Comparison of ENCODE assay signal across 11 mouse cellular contexts in the genomic region with DNA sequence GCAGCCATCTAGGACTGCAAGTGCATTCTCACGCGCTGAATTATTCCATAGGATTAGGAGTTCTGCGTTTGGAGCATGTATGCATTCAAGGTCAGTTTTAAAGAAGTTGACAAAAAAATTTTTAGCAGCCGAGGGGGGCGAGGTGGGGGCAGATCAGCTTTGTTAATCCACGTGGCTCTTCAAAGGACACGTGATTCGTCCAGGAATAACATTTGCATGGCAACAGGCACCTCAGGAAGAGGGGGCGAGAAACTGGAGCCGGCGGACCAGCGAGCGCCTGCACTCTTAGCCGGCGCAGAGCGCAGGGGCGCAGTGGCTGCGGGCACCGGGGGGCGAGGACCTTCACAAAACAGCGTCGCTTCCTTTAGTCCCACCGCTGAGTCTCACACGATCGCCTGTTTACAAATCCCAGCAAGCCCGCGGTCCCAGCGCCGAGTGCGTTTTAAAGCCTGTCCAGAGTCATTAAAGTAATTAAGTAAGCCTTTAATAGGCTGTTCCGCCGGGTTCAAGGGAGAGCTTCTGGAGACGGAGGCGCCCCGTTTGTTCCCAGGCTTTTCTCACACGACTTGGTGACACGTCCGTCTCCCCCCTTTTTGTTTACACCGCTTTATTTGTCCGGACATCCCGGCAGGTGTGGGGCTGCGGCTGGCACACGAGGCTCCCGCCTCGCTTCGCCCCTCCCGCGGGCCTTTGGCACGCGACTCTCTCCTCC. TPM values are rescaled to one million over a fixed set of nuclear protein-coding genes. Genes with fewer than 3 reads are reported as not detected.
DNase-seq lines count a peak whose midpoint lies in the region; ATAC-seq lines count a peak whose summit lies in the region.
"Had no signal": no experiment of that assay in that cellular context is flagged by ENCODE, and none has a peak within 500 bp of the region (broad histone marks: within the 10 kb centered on the region; RNA-seq: fewer than 3 reads in every experiment).

A gene (minus strand): TSS at position 491 of the 712 bp plus-strand sequence.

- DNase-seq in intestine, embryonic 14.5 days (ENCODE audit: low spot score) = peak; percentile 59
- peak; percentile 53 for DNase-seq in embryonic facial prominence, embryonic 10.5 days (ENCODE audit: low spot score)
- DNase-seq in midbrain, embryonic 14.5 days = peak; percentile 56
- no peak for DNase-seq in frontal cortex, postnatal 25 days (ENCODE audit: low spot score in 2 of 2)
- no peak for DNase-seq in thymus, postnatal 10 days (ENCODE audit: low spot score in 2 of 2)
- DNase-seq in lung, postnatal 4 days = no peak

- H3K36me3 ChIP-seq in intestine, embryonic 14.5 days (ENCODE audit: control insufficient read depth, insufficient read depth, low read length) = no peaks in the 10 kb centered on the region
- no peaks in the 10 kb centered on the region for H3K36me3 ChIP-seq in intestine, embryonic 16.5 days (ENCODE audit: control insufficient read depth, insufficient read depth, low read length)
- H3K36me3 ChIP-seq in embryonic facial prominence, embryonic 10.5 days (replicated peaks) = no peaks in the 10 kb centered on the region
- no peaks in the 10 kb centered on the region for H3K36me3 ChIP-seq in heart, embryonic 16.5 days (ENCODE audit: control insufficient read depth, insufficient read depth)
- no peaks in the 10 kb centered on the region for H3K36me3 ChIP-seq in midbrain, embryonic 14.5 days (ENCODE audit: control insufficient read depth, insufficient read depth, low read length)

- H3K27ac ChIP-seq in intestine, embryonic 14.5 days (ENCODE audit: low read depth) = no peak within 1 kb of the TSS
- H3K27ac ChIP-seq in intestine, embryonic 16.5 days (ENCODE audit: low read length) = no peak within 1 kb of the TSS
- H3K27ac ChIP-seq in embryonic facial prominence, embryonic 10.5 days (replicated peaks) = no peak within 1 kb of the TSS
- H3K27ac ChIP-seq in heart, embryonic 16.5 days (ENCODE audit: low read length) = no peak within 1 kb of the TSS
- H3K27ac ChIP-seq in midbrain, embryonic 14.5 days (replicated peaks; ENCODE audit: low read depth, low read length) = no peak within 1 kb of the TSS

- no peaks in the 10 kb centered on the region for H3K9me3 ChIP-seq in intestine, embryonic 14.5 days (ENCODE audit: control insufficient read depth, low read length)
- no peaks in the 10 kb centered on the region for H3K9me3 ChIP-seq in intestine, embryonic 16.5 days (ENCODE audit: control insufficient read depth, low read length)
- H3K9me3 ChIP-seq in embryonic facial prominence, embryonic 10.5 days = no peaks in the 10 kb centered on the region
- H3K9me3 ChIP-seq in heart, embryonic 16.5 days (replicated peaks; ENCODE audit: control insufficient read depth, low read length) = no peaks in the 10 kb centered on the region
- H3K9me3 ChIP-seq in midbrain, embryonic 14.5 days (ENCODE audit: control insufficient read depth, low read length) = no peaks in the 10 kb centered on the region

- H3K4me1 ChIP-seq in intestine, embryonic 14.5 days (replicated peaks; ENCODE audit: control insufficient read depth, insufficient read depth, low read length) = no peaks in the 10 kb centered on the region
- H3K4me1 ChIP-seq in intestine, embryonic 16.5 days (ENCODE audit: control insufficient read depth, insufficient read depth, low read length) = 0 out of 2 replicates have a peak, but pooled peaks cover 9% of the 10 kb centered on the region
- H3K4me1 ChIP-seq in embryonic facial prominence, embryonic 10.5 days = peaks cover 38% of the 10 kb centered on the region
- H3K4me1 ChIP-seq in heart, embryonic 16.5 days (ENCODE audit: control insufficient read depth, insufficient read depth, low read length) = peaks cover 2% of the 10 kb centered on the region; the same call in 1 of the 2 replicates
- peaks cover 10% of the 10 kb centered on the region; the same call in 1 of the 2 replicates for H3K4me1 ChIP-seq in midbrain, embryonic 14.5 days (ENCODE audit: control insufficient read depth, insufficient read depth, low read length)

- under 1% methylated on average over 50 of the region's 50 CpGs for WGBS in intestine, embryonic 14.5 days
- 1% methylated on average over 50 of the region's 50 CpGs for WGBS in intestine, embryonic 16.5 days
- under 1% methylated on average over 50 of the region's 50 CpGs for WGBS in embryonic facial prominence, embryonic 10.5 days
- WGBS in heart, embryonic 16.5 days = under 1% methylated on average over 50 of the region's 50 CpGs
- WGBS in midbrain, embryonic 14.5 days = under 1% methylated on average over 50 of the region's 50 CpGs

- no peak within 1 kb of the TSS for H3K4me2 ChIP-seq in intestine, embryonic 14.5 days (ENCODE audit: low read length)
- no peak within 1 kb of the TSS for H3K4me2 ChIP-seq in intestine, embryonic 16.5 days (ENCODE audit: low read depth, low read length)
- H3K4me2 ChIP-seq in heart, embryonic 16.5 days (ENCODE audit: low read depth, low read length) = peak within 1 kb of the TSS; percentile 43
- H3K4me2 ChIP-seq in midbrain, embryonic 14.5 days (ENCODE audit: low read length) = peak within 1 kb of the TSS; percentile 48

- no peak for ATAC-seq in intestine, embryonic 14.5 days (replicated peaks; ENCODE audit: low FRiP score, low TSS enrichment, low read depth)
- ATAC-seq in intestine, embryonic 16.5 days = no peak
- no peak for ATAC-seq in heart, embryonic 16.5 days (replicated peaks; ENCODE audit: extremely low read depth, insufficient read depth, low FRiP score)
- ATAC-seq in midbrain, embryonic 14.5 days (ENCODE audit: low FRiP score, low TSS enrichment) = peak; percentile 40

- no peak within 1 kb of the TSS for H3K4me3 ChIP-seq in intestine, embryonic 14.5 days (ENCODE audit: low read depth, low read length)
- H3K4me3 ChIP-seq in intestine, embryonic 16.5 days (ENCODE audit: low read length) = no peak within 1 kb of the TSS
- H3K4me3 ChIP-seq in embryonic facial prominence, embryonic 10.5 days = peak within 1 kb of the TSS; percentile 44
- peak within 1 kb of the TSS; percentile 30 for H3K4me3 ChIP-seq in heart, embryonic 16.5 days (ENCODE audit: low read length)
- H3K4me3 ChIP-seq in midbrain, embryonic 14.5 days (replicated peaks; ENCODE audit: low read depth, low read length) = peak within 1 kb of the TSS; percentile 17; the same call in 1 of the 2 replicates
- H3K4me3 ChIP-seq: erythroblast, embryonic 14.5 days had no signal

- H3K9ac ChIP-seq in intestine, embryonic 14.5 days (ENCODE audit: low read length) = no peak within 1 kb of the TSS
- H3K9ac ChIP-seq in intestine, embryonic 16.5 days (ENCODE audit: low read depth, low read length) = no peak within 1 kb of the TSS
- no peak within 1 kb of the TSS for H3K9ac ChIP-seq in heart, embryonic 16.5 days (ENCODE audit: low read length)
- H3K9ac ChIP-seq in midbrain, embryonic 14.5 days (replicated peaks; ENCODE audit: low read length) = no peak within 1 kb of the TSS

- H3K27me3 ChIP-seq in intestine, embryonic 14.5 days (replicated peaks; ENCODE audit: control insufficient read depth, insufficient read depth, low read length) = peaks cover 94% of the 10 kb centered on the region
- H3K27me3 ChIP-seq in intestine, embryonic 16.5 days (replicated peaks; ENCODE audit: control insufficient read depth, insufficient read depth, low read length) = peaks cover 69% of the 10 kb centered on the region
- H3K27me3 ChIP-seq in embryonic facial prominence, embryonic 10.5 days (replicated peaks; ENCODE audit: low read depth, poor library complexity, severe bottlenecking) = peaks cover 100% of the 10 kb centered on the region
- H3K27me3 ChIP-seq in heart, embryonic 16.5 days (ENCODE audit: control insufficient read depth, insufficient read depth, low read length) = peaks cover 89% of the 10 kb centered on the region
- peaks cover 80% of the 10 kb centered on the region for H3K27me3 ChIP-seq in midbrain, embryonic 14.5 days (ENCODE audit: control insufficient read depth, insufficient read depth, low read length)

RNA-seq across cellular contexts. Expression of the gene that starts here (rescaled TPM):
- not detected in 2 replicates for polyA plus RNA-seq in intestine, embryonic 14.5 days (2014; fragmentation: Nextera tagmentation; extraction: Ambion mirVana)
- polyA plus RNA-seq in intestine, embryonic 16.5 days (2015; fragmentation: Nextera tagmentation; extraction: Ambion mirVana) = not detected in 2 replicates
- 0.36 and 0.64 TPM in 2 replicates for polyA plus RNA-seq in embryonic facial prominence, embryonic 10.5 days (2016; fragmentation: Nextera tagmentation; extraction: Ambion mirVana)
- not detected in 2 replicates for polyA plus RNA-seq in heart, embryonic 16.5 days (2015; fragmentation: Nextera tagmentation; extraction: Ambion mirVana)
- polyA plus RNA-seq in midbrain, embryonic 14.5 days (2014; fragmentation: Nextera tagmentation; extraction: Ambion mirVana) = 9.6 and 10.2 TPM in 2 replicates
- polyA plus RNA-seq: erythroblast, embryonic 14.5 days; large intestine, adult 2 months; small intestine, adult 2 months had no signal

Comparison
In these comparisons a context has a peak if more than half of its experiments do, and no peak if none do; other contexts are left out.
1. Peak in DNase-seq in intestine, embryonic 14.5 days; RNA of the gene not detected or under 1 TPM.
2. Peak in DNase-seq and H3K4me3 ChIP-seq in embryonic facial prominence, embryonic 10.5 days; RNA of the gene not detected or under 1 TPM.
3. H3K4me2 ChIP-seq: peak in heart, embryonic 16.5 days (single experiment) and midbrain, embryonic 14.5 days (single experiment); none in intestine, embryonic 14.5 days (single experiment) and intestine, embryonic 16.5 days (single experiment).
4. H3K4me3 ChIP-seq: peak in heart, embryonic 16.5 days (single experiment) and midbrain, embryonic 14.5 days (single experiment); none in intestine, embryonic 14.5 days (single experiment) and intestine, embryonic 16.5 days (single experiment).